Mouse (Mus musculus) embryonic facial prominence, embryonic 13.5 days (tissue): ENCODE data around the gene Sult6b2. TPM values are rescaled to one million over a fixed set of nuclear protein-coding genes. Genes with fewer than 3 reads are reported as not detected.

Experiments used
- ATAC-seq: fragments of 200-750 bp; cut with Nextera tagmentation; 2 replicates; pipeline ENCODE4 v1.8.0; 2017; ENCODE audit warnings: low read depth; ENCODE audit not compliant: insufficient number of reproducible peaks, insufficient read depth, low FRiP score, low TSS enrichment
- H3K27ac ChIP-seq: fragments of 300-500 bp; sonication (generic); 2 replicates; pipeline ENCODE4 v1.5.1; 2015; ENCODE audit warnings: moderate library complexity, mild to moderate bottlenecking, inconsistent platforms
- H3K27me3 ChIP-seq: fragments of 300-500 bp; sonication (generic); 2 replicates; pipeline ENCODE4 v1.6.1; 2015; ENCODE audit warnings: mild to moderate bottlenecking, inconsistent platforms
- H3K36me3 ChIP-seq: fragments of 300-500 bp; sonication (generic); 2 replicates; pipeline ENCODE4 v1.6.1; 2015; ENCODE audit warnings: mild to moderate bottlenecking, inconsistent platforms
- H3K4me1 ChIP-seq: fragments of 300-500 bp; sonication (generic); 2 replicates; pipeline ENCODE4 v1.6.1; 2015; ENCODE audit warnings: inconsistent platforms
- H3K4me2 ChIP-seq: fragments of 300-500 bp; sonication (generic); 2 replicates; pipeline ENCODE4 v1.6.1; 2015; ENCODE audit warnings: moderate library complexity, mild to moderate bottlenecking, inconsistent platforms
- H3K4me3 ChIP-seq: fragments of 300-500 bp; sonication (generic); 2 replicates; pipeline ENCODE4 v1.5.1; 2015; ENCODE audit warnings: mild to moderate bottlenecking, inconsistent platforms
- H3K9ac ChIP-seq: fragments of 300-500 bp; sonication (generic); 2 replicates; pipeline ENCODE4 v1.6.1; 2015; ENCODE audit warnings: mild to moderate bottlenecking, inconsistent platforms
- H3K9me3 ChIP-seq: fragments of 300-500 bp; sonication (generic); 2 replicates; pipeline ENCODE4 v1.6.1; 2016; ENCODE audit warnings: inconsistent platforms
- WGBS: fragments of 180-500 bp; shearing (Covaris S2); methylation state at CpG from one replicate; pipeline ENCODE4 v1.1.7; 2015; ENCODE audit warnings: mixed read lengths; 5-methylcytosine and 5-hydroxymethylcytosine counted together
- polyA plus RNA-seq: library from polyadenylated mRNA; unstranded; fragments of >200 nt; fragmentation: Nextera tagmentation; extraction: Ambion mirVana; gene quantifications from 2 replicates; pipeline ENCODE4 v1.2.1, GENCODE M21; 2015

Gene Sult6b2
- not detected in 2 replicates for polyA plus RNA-seq

- Histone ChIP-seq H3K9ac (no peak within 1 kb of the TSS), H3K27ac (no peak within 1 kb of the TSS), H3K27me3 (no peaks in the 10 kb centered on the region), H3K4me3 (no peak within 1 kb of the TSS), H3K4me1 (peaks cover 13% of the 10 kb centered on the region), H3K9me3 (no peaks in the 10 kb centered on the region), H3K36me3 (no peaks in the 10 kb centered on the region), H3K4me2 (no peak within 1 kb of the TSS)
- ATAC-seq: no peak
These were observed at the start of gene Sult6b2 for GRCm38 (mm10) chr6:142804402-142804801. TSS of gene Sult6b2 (minus strand) at chr6:142804502.

- 81% methylated on average over 6 of the region's 6 CpGs for WGBS
- Histone ChIP-seq H3K4me3 (no peak overlapping the region), H3K9ac (no peak overlapping the region), H3K9me3 (no peaks in the 10 kb centered on the region), H3K27me3 (no peaks in the 10 kb centered on the region), H3K4me2 (no peak overlapping the region), H3K27ac (no peak overlapping the region), H3K36me3 (no peaks in the 10 kb centered on the region), H3K4me1 (peaks cover 7% of the 10 kb centered on the region; the same call in 1 of the 2 replicates)
- no peak for ATAC-seq
These were observed 48.4 kb upstream of the Sult6b2 start for GRCm38 (mm10) chr6:142852419-142853377.

- no peaks in the 10 kb centered on the region for H3K36me3 ChIP-seq
- ATAC-seq: no peak
- no peaks in the 10 kb centered on the region for H3K4me1 ChIP-seq
- WGBS: 85% methylated on average over 8 of the region's 8 CpGs
- no peak overlapping the region for H3K4me2 ChIP-seq
- H3K27ac ChIP-seq: no peak overlapping the region
- no peaks in the 10 kb centered on the region for H3K27me3 ChIP-seq
- H3K9ac ChIP-seq: no peak overlapping the region
- no peaks in the 10 kb centered on the region for H3K9me3 ChIP-seq
- no peak overlapping the region for H3K4me3 ChIP-seq
These were observed 46.1 kb upstream of the Sult6b2 start for GRCm38 (mm10) chr6:142850436-142850835.

GRCm38 (mm10) chr6:142849326-142849725 is 45.0 kb upstream of the Sult6b2 start:
- no peaks in the 10 kb centered on the region for H3K36me3 ChIP-seq
- 51% methylated on average over 5 of the region's 5 CpGs for WGBS
- H3K9ac ChIP-seq: no peak overlapping the region
- ATAC-seq: no peak
- no peaks in the 10 kb centered on the region for H3K4me1 ChIP-seq
- no peaks in the 10 kb centered on the region for H3K9me3 ChIP-seq
- no peak overlapping the region for H3K27ac ChIP-seq
- no peak overlapping the region for H3K4me3 ChIP-seq
- H3K4me2 ChIP-seq: no peak overlapping the region
- no peaks in the 10 kb centered on the region for H3K27me3 ChIP-seq

GRCm38 (mm10) chr6:142847914-142848674 is 43.8 kb upstream of the Sult6b2 start:
- WGBS: 79% methylated on average over 8 of the region's 8 CpGs
- no peak overlapping the region for H3K27ac ChIP-seq
- ATAC-seq: no peak
- no peaks in the 10 kb centered on the region for H3K27me3 ChIP-seq
- no peak overlapping the region for H3K4me3 ChIP-seq
- no peaks in the 10 kb centered on the region for H3K4me1 ChIP-seq
- no peaks in the 10 kb centered on the region for H3K9me3 ChIP-seq
- no peaks in the 10 kb centered on the region for H3K36me3 ChIP-seq
- no peak overlapping the region for H3K9ac ChIP-seq
- no peak overlapping the region for H3K4me2 ChIP-seq

- Histone ChIP-seq H3K27ac (no peak overlapping the region), H3K4me1 (no peaks in the 10 kb centered on the region), H3K36me3 (no peaks in the 10 kb centered on the region), H3K4me3 (no peak overlapping the region), H3K27me3 (no peaks in the 10 kb centered on the region), H3K9me3 (no peaks in the 10 kb centered on the region), H3K9ac (no peak overlapping the region), H3K4me2 (no peak overlapping the region)
- no peak for ATAC-seq
- whole genome bisulfite sequencing: 88% methylated on average over 4 of the region's 4 CpGs
These were observed 42.6 kb upstream of the Sult6b2 start for GRCm38 (mm10) chr6:142846855-142847254.

- 92% methylated on average over 4 of the region's 4 CpGs for WGBS
- ATAC-seq: no peak
These were observed 40.8 kb upstream of the Sult6b2 start for GRCm38 (mm10) chr6:142845066-142845465.

GRCm38 (mm10) chr6:142844061-142844460 is 39.8 kb upstream of the Sult6b2 start:
- Histone ChIP-seq H3K4me1 (no peaks in the 10 kb centered on the region), H3K4me3 (no peak overlapping the region), H3K36me3 (no peaks in the 10 kb centered on the region), H3K27me3 (no peaks in the 10 kb centered on the region), H3K4me2 (no peak overlapping the region), H3K9me3 (no peaks in the 10 kb centered on the region), H3K9ac (no peak overlapping the region), H3K27ac (no peak overlapping the region)
- 80% methylated on average over 4 of the region's 4 CpGs for WGBS
- no peak for ATAC-seq

More at GRCm38 (mm10) chr6:142845066-142845465, 40.8 kb upstream of the Sult6b2 start:
- Histone ChIP-seq H3K27ac (no peak overlapping the region), H3K4me1 (no peaks in the 10 kb centered on the region), H3K9me3 (no peaks in the 10 kb centered on the region), H3K4me3 (no peak overlapping the region), H3K27me3 (no peaks in the 10 kb centered on the region), H3K9ac (no peak overlapping the region), H3K4me2 (no peak overlapping the region), H3K36me3 (no peaks in the 10 kb centered on the region)

- Histone ChIP-seq H3K36me3 (no peaks in the 10 kb centered on the region), H3K9ac (no peak overlapping the region), H3K4me1 (0 out of 2 replicates have a peak, but pooled peaks cover 6% of the 10 kb centered on the region), H3K4me2 (no peak overlapping the region), H3K4me3 (no peak overlapping the region), H3K9me3 (no peaks in the 10 kb centered on the region), H3K27ac (no peak overlapping the region), H3K27me3 (no peaks in the 10 kb centered on the region)
- WGBS: 94% methylated on average over 1 of the region's 1 CpGs
- ATAC-seq: no peak
These were observed 34.2 kb upstream of the Sult6b2 start for GRCm38 (mm10) chr6:142838501-142838900.

GRCm38 (mm10) chr6:142837326-142837725 is 33.0 kb upstream of the Sult6b2 start:
- no peaks in the 10 kb centered on the region for H3K27me3 ChIP-seq
- no peak overlapping the region for H3K4me3 ChIP-seq
- H3K36me3 ChIP-seq: no peaks in the 10 kb centered on the region
- no peaks in the 10 kb centered on the region for H3K9me3 ChIP-seq
- H3K4me1 ChIP-seq: 0 out of 2 replicates have a peak, but pooled peaks cover 6% of the 10 kb centered on the region
- ATAC-seq: no peak
- 82% methylated on average over 9 of the region's 9 CpGs for WGBS
- H3K4me2 ChIP-seq: no peak overlapping the region
- H3K9ac ChIP-seq: no peak overlapping the region
- H3K27ac ChIP-seq: no peak overlapping the region

GRCm38 (mm10) chr6:142835726-142836125 is 31.4 kb upstream of the Sult6b2 start:
- H3K9me3 ChIP-seq: no peaks in the 10 kb centered on the region
- no peak overlapping the region for H3K4me3 ChIP-seq
- H3K4me1 ChIP-seq: 0 out of 2 replicates have a peak, but pooled peaks cover 6% of the 10 kb centered on the region
- no peak overlapping the region for H3K9ac ChIP-seq
- H3K36me3 ChIP-seq: no peaks in the 10 kb centered on the region
- ATAC-seq: no peak
- H3K27me3 ChIP-seq: no peaks in the 10 kb centered on the region
- peak overlapping the region; percentile 32; the same call in 1 of the 2 replicates for H3K4me2 ChIP-seq
- WGBS: 28% methylated on average over 18 of the region's 18 CpGs
- no peak overlapping the region for H3K27ac ChIP-seq
